Mouse (Mus musculus) olfactory bulb, adult 2 months (tissue): ENCODE results near the gene Wipf2.

Experiments used
- CTCF ChIP-seq: fragments of 200-500 bp; IDR thresholded peaks from 2 replicates; pipeline ENCODE4 v1.5.1; 2012; ENCODE audit warnings: low read depth, mild to moderate bottlenecking, low read length, moderate library complexity; ENCODE audit not compliant: insufficient read depth
- POLR2A ChIP-seq: fragments of 200-500 bp; IDR thresholded peaks from 2 replicates; pipeline ENCODE4 v1.6.1; 2012; ENCODE audit warnings: mild to moderate bottlenecking, low read depth, low read length, moderate library complexity; ENCODE audit not compliant: insufficient read depth

DNA sequence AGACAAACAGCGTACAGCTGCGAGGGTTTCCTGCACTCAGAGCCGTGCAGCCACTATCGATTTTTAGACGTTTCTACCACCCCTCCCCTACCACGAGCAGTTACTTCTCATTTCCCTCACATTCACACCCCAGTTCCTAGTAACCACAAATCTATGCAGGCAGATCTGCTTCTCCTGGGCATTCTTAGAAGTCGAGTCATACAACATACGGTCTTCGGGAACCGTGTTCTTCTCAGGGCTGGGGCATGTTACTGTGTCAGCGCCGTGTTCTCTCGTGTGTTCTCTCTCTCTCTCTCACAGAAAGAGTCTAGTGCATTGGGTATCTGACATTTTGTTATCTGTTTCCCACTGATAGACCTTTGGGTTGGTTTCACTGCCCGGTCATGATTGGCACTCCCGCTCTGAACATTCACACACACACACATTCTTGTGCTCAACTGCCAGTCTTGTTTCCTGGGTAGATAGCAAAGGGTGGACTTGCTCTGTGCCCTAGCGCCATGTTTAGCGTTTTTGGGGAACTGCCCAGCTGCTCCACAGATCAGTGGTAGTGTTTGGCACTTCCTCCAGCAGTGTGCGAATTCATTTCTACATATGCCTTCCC, 84.6 kb downstream of the Wipf2 start:
- TF ChIP-seq CTCF (no peak), POLR2A (no peak)
